Mouse (Mus musculus) CH12.LX (cell line): ENCODE results near the gene Gm20388.

Source experiments
- CHD2 ChIP-seq: IDR thresholded peaks from 2 replicates; pipeline ENCODE4 v1.6.1; 2011; ENCODE audit warnings: low read length, improper control_type of control experiment
- CTCF ChIP-seq, 2 experiments: IDR thresholded peaks in 1 of 2; conservative IDR thresholded peaks in 1 of 2; 2 replicates each; pipeline ENCODE4 v1.5.1; 2011 to 2012; ENCODE audit warnings: low read depth in 2 of 2, low read length in 2 of 2, improper control_type of control experiment in 1 of 2, inconsistent platforms in 1 of 2, mild to moderate bottlenecking in 1 of 2, moderate library complexity in 1 of 2
- POLR2A ChIP-seq: IDR thresholded peaks from 2 replicates; pipeline ENCODE4 v1.6.1; 2011; ENCODE audit warnings: low read depth, mild to moderate bottlenecking, improper control_type of control experiment, low read length
- RAD21 ChIP-seq: IDR thresholded peaks from 2 replicates; pipeline ENCODE4 v1.6.1; 2011; ENCODE audit warnings: low read depth, mild to moderate bottlenecking, low read length, improper control_type of control experiment, moderate library complexity
- ZC3H11A ChIP-seq: IDR thresholded peaks from 2 replicates; pipeline ENCODE4 v1.6.1; 2012; ENCODE audit warnings: low read depth, mild to moderate bottlenecking, inconsistent platforms, low read length, improper control_type of control experiment

GRCm38 (mm10) chr8:122784756-122785155 is 2874.1 kb downstream of the Gm20388 start:
- no peak for TF ChIP-seq CHD2
- TF ChIP-seq ZC3H11A, result no peak
- no peak for TF ChIP-seq CTCF (conservative IDR thresholded peaks at IDR 0.05 in 1 of 2, IDR thresholded peaks at IDR 0.05 in 1 of 2; ENCODE audit: low read depth in 2 of 2, low read length in 2 of 2)
- TF ChIP-seq POLR2A, result no peak
- TF ChIP-seq RAD21, result no peak
